Mouse (Mus musculus) liver, embryonic 14.5 days (tissue): Measurements from ENCODE around the gene Sorcs1. TPM values are rescaled to one million over a fixed set of nuclear protein-coding genes. Genes with fewer than 3 reads are reported as not detected.

Experiments used
- ATAC-seq: fragments of 200-750 bp; cut with Nextera tagmentation; 2 replicates; pipeline ENCODE4 v1.8.0; 2017; ENCODE audit warnings: moderate number of reproducible peaks, mild to moderate bottlenecking, moderate library complexity; ENCODE audit not compliant: insufficient read depth
- DNase-seq, 3 experiments: peaks; one replicate each; pipeline ENCODE4 v3.0.0-alpha.2; 2012 to 2013; ENCODE audit warnings: low read depth in 3 of 3, low spot score in 3 of 3
- H3K27ac ChIP-seq: fragments of 300-500 bp; sonication (generic); 2 replicates; pipeline ENCODE4 v1.5.1; 2014; ENCODE audit warnings: moderate library complexity, mild to moderate bottlenecking, control low read depth, inconsistent platforms
- H3K27me3 ChIP-seq: fragments of 300-500 bp; sonication (generic); 2 replicates; pipeline ENCODE4 v1.6.1; 2014; ENCODE audit warnings: mild to moderate bottlenecking, low read length, moderate library complexity; ENCODE audit not compliant: control insufficient read depth, insufficient read depth
- H3K36me3 ChIP-seq: fragments of 300-500 bp; sonication (generic); replicated peaks from 2 replicates; pipeline ENCODE4 v1.6.1; 2014; ENCODE audit warnings: low read depth; ENCODE audit not compliant: control insufficient read depth, insufficient read depth
- H3K4me1 ChIP-seq, 2 experiments: fragments of 200-500 bp in 1 of 2; fragments of 300-500 bp in 1 of 2; sonication (generic) in 1 of 2; replicated peaks; 2 replicates each; pipeline ENCODE4 v1.6.1; 2012 to 2014; ENCODE audit warnings: antibody characterized with exemption in 1 of 2, inconsistent platforms in 1 of 2, low read length in 1 of 2; ENCODE audit not compliant: control insufficient read depth in 2 of 2, insufficient read depth in 2 of 2
- H3K4me2 ChIP-seq: fragments of 300-500 bp; sonication (generic); 2 replicates; pipeline ENCODE4 v1.6.1; 2014; ENCODE audit warnings: low read depth, mild to moderate bottlenecking, control low read depth, moderate library complexity
- H3K4me3 ChIP-seq, 2 experiments: fragments of 200-500 bp in 1 of 2; fragments of 300-500 bp in 1 of 2; sonication (generic) in 1 of 2; 2 replicates each; pipeline ENCODE4 v1.5.1; 2012 to 2014; ENCODE audit warnings: low read depth in 2 of 2, low read length in 2 of 2, mild to moderate bottlenecking in 2 of 2, control low read depth in 1 of 2, inconsistent platforms in 1 of 2, moderate library complexity in 1 of 2; ENCODE audit not compliant: insufficient read depth in 1 of 2
- H3K9ac ChIP-seq: fragments of 300-500 bp; sonication (generic); replicated peaks from 2 replicates; pipeline ENCODE4 v1.6.1; 2014; ENCODE audit warnings: mild to moderate bottlenecking, control low read depth, moderate library complexity
- H3K9me3 ChIP-seq: fragments of 300-500 bp; sonication (generic); 2 replicates; pipeline ENCODE4 v1.6.1; 2016; ENCODE audit warnings: low read length, mixed read lengths; ENCODE audit not compliant: control insufficient read depth
- CTCF ChIP-seq: IDR thresholded peaks from 2 replicates; pipeline ENCODE4 v1.5.1; 2016; ENCODE audit warnings: antibody characterized with exemption, low read depth, control low read depth
- EP300 ChIP-seq: IDR thresholded peaks from 2 replicates; pipeline ENCODE4 v1.6.1; 2016; ENCODE audit warnings: antibody characterized with exemption, low read depth
- WGBS: fragments of 180-500 bp; shearing (Covaris S2); extraction: QIAGEN DNeasy Blood & Tissue Kit; methylation state at CpG from one replicate; pipeline ENCODE4 v1.1.7; 2014; ENCODE audit not compliant: insufficient replicate concordance; 5-methylcytosine and 5-hydroxymethylcytosine counted together
- polyA plus RNA-seq, 2 experiments: library from polyadenylated mRNA; depleted of rRNA in 1 of 2; stranded (reverse) in 1 of 2; unstranded in 1 of 2; fragments of >200 nt; fragmentation: Nextera tagmentation in 1 of 2; extraction: Ambion mirVana in 1 of 2; gene quantifications; 2 replicates each; pipeline versions ENCODE4 v1.2.1 to v1.2.3; 2012 to 2014

Sorcs1 gene
- polyA plus RNA-seq, 2 experiments = 0.13 to 0.28 TPM

- no peak for ATAC-seq
- WGBS = 73% methylated on average over 10 of the region's 10 CpGs
Observed at GRCm38 (mm10) chr19:50325686-50326085, 352.8 kb downstream of the Sorcs1 start.

GRCm38 (mm10) chr19:50307046-50307445 lies 371.4 kb downstream of the Sorcs1 start:
- H3K4me3 ChIP-seq = no peak overlapping the region
- no peak overlapping the region for H3K9ac ChIP-seq
- H3K27me3 ChIP-seq = no peaks in the 10 kb centered on the region
- no peak overlapping the region for H3K27ac ChIP-seq
- 41% methylated on average over 2 of the region's 2 CpGs for WGBS
- no peaks in the 10 kb centered on the region for H3K9me3 ChIP-seq
- H3K4me2 ChIP-seq = no peak overlapping the region
- ATAC-seq = no peak
- no peaks in the 10 kb centered on the region for H3K4me1 ChIP-seq
- TF ChIP-seq EP300 (no peak), CTCF (no peak)
- no peaks in the 10 kb centered on the region for H3K36me3 ChIP-seq
- no peak for DNase-seq

More at GRCm38 (mm10) chr19:50325686-50326085, 352.8 kb downstream of the Sorcs1 start:
- DNase-seq = no peak
- Histone ChIP-seq H3K4me1 (no peaks in the 10 kb centered on the region), H3K9me3 (no peaks in the 10 kb centered on the region), H3K27me3 (no peaks in the 10 kb centered on the region), H3K9ac (no peak overlapping the region), H3K4me2 (no peak overlapping the region), H3K36me3 (no peaks in the 10 kb centered on the region), H3K4me3 (no peak overlapping the region), H3K27ac (no peak overlapping the region)
- no peak for TF ChIP-seq CTCF
- TF ChIP-seq EP300 = no peak

- Histone ChIP-seq H3K4me2 (no peak overlapping the region), H3K4me3 (no peak overlapping the region), H3K27ac (no peak overlapping the region), H3K36me3 (no peaks in the 10 kb centered on the region), H3K27me3 (no peaks in the 10 kb centered on the region), H3K9ac (no peak overlapping the region), H3K9me3 (no peaks in the 10 kb centered on the region), H3K4me1 (no peaks in the 10 kb centered on the region)
- no peak for ATAC-seq
- TF ChIP-seq CTCF = no peak
- TF ChIP-seq EP300 = no peak
- DNase-seq = no peak
- WGBS = 62% methylated on average over 7 of the region's 7 CpGs
Observed at GRCm38 (mm10) chr19:50294205-50294604, 384.2 kb downstream of the Sorcs1 start.

GRCm38 (mm10) chr19:50264450-50264849 lies 414.0 kb downstream of the Sorcs1 start:
- Histone ChIP-seq H3K27me3 (no peaks in the 10 kb centered on the region), H3K9me3 (no peaks in the 10 kb centered on the region), H3K4me2 (no peak overlapping the region), H3K4me1 (no peaks in the 10 kb centered on the region), H3K36me3 (no peaks in the 10 kb centered on the region), H3K4me3 (no peak overlapping the region), H3K9ac (no peak overlapping the region), H3K27ac (no peak overlapping the region)
- DNase-seq (no peak), ATAC-seq (no peak)
- WGBS = 31% methylated on average over 1 of the region's 1 CpGs
- TF ChIP-seq EP300 (no peak), CTCF (0 out of 2 replicates have a peak, but pooled peaks have one; percentile 19)

GRCm38 (mm10) chr19:50258718-50259413 lies 419.6 kb downstream of the Sorcs1 start:
- Histone ChIP-seq H3K27ac (no peak overlapping the region), H3K4me3 (no peak overlapping the region), H3K4me1 (no peaks in the 10 kb centered on the region), H3K27me3 (no peaks in the 10 kb centered on the region), H3K36me3 (no peaks in the 10 kb centered on the region), H3K9ac (no peak overlapping the region), H3K4me2 (no peak overlapping the region), H3K9me3 (no peaks in the 10 kb centered on the region)
- ATAC-seq (no peak), DNase-seq (peak; percentile 1 to 3 (median 2))
- 32% methylated on average over 16 of the region's 16 CpGs for WGBS
- TF ChIP-seq CTCF (peak; percentile 70), EP300 (no peak)
